Mouse (Mus musculus) neutrophil, adult 65 days (primary cell): Measurements from ENCODE around the gene Bves. TPM values are rescaled to one million over a fixed set of nuclear protein-coding genes. Genes with fewer than 3 reads are reported as not detected.

ENCODE experiments used
- total RNA-seq: library from RNA; stranded (reverse); gene quantifications from 2 replicates; pipeline ENCODE4 v1.2.4, GENCODE M21; 2023

The Bves gene
- not detected in 2 replicates for total RNA-seq

DNA sequence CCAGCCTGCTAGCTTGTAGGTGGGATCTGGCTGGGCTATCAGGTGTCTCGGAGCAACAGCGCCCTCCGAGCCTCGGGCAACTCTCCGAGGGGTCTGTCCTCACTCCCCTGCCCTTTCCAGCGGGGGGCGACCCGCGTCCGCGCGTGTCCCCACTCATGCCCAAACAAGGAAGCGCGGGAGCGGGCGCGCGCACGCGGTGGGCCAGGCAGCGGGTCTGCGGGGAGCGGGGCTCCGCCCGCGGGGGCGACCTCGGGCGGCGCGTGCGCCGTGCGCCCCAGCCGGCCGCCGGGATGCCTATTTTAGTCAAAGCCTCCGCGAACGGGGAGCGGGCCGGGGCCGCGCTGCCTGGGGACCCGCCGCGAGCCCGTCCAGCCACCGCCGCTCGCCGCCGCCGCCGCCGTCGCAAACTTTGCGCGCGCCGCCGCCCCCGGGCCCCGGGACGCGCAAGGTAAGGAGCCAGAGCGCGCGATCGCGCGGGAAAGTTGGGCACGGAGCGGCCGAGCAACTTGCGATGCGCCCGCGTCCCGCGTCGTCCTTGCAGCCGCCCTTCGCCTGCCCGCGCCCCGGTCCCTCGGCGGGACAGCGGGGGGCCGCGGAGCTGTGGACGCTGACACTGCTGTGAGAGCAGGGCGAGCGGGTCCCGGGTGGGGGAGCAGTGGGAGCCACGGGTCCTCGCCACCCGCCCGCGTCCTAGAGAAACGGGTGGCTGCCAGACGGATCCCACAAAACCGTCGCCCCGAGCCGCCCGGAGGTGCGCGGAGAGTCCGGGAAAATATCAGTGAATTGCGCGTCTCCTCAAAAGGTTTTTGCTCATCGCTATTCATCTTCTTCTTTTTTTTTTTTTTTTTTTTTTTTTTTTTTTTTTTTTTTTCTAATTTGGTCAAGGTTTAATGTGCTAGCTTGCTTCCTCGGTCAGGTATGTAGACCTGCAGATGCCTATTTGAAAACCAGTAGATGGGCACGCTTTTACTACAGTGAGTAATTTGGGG, at the start of gene Bves:
TSS of gene Bves (plus strand) at position 339 of the 989 bp plus-strand sequence.

Other genes with a start within 250 kb of the Bves start
- not detected in 2 replicates for gene Popdc3, start 157.7 kb upstream of the Bves start, total RNA-seq
- not detected in 2 replicates for gene Lin28b, start 150.6 kb downstream of the Bves start, total RNA-seq
- gene Hace1, start 242.1 kb downstream of the Bves start, total RNA-seq = 8.5 and 15.0 TPM in 2 replicates